Mouse (Mus musculus) myocyte (in vitro differentiated cells): ENCODE results near the gene Agfg2. TPM values are rescaled to one million over a fixed set of nuclear protein-coding genes. Genes with fewer than 3 reads are reported as not detected.

ENCODE experiments used
- H3K27me3 ChIP-seq: one replicate; pipeline ENCODE4 v1.6.1; 2011; ENCODE audit not compliant: control insufficient read depth, insufficient read depth, insufficient read length
- H3K36me3 ChIP-seq: one replicate; pipeline ENCODE4 v1.6.1; 2011; ENCODE audit not compliant: control insufficient read depth, insufficient read depth
- H3K4me2 ChIP-seq: one replicate; pipeline ENCODE4 v1.6.1; 2011; ENCODE audit warnings: low read depth, control low read depth
- H3K4me3 ChIP-seq: one replicate; pipeline ENCODE4 v1.5.1; 2011; ENCODE audit warnings: mild to moderate bottlenecking, control low read depth, moderate library complexity
- H3K79me2 ChIP-seq: one replicate; pipeline ENCODE4 v1.6.1; 2011; ENCODE audit not compliant: control insufficient read depth, insufficient read depth
- H3ac ChIP-seq: one replicate; pipeline ENCODE4 v1.6.1; 2011; ENCODE audit not compliant: control insufficient read depth, insufficient read length
- CEBPB ChIP-seq: IDR thresholded peaks from 2 replicates; pipeline ENCODE4 v1.6.1; 2011; ENCODE audit warnings: mild to moderate bottlenecking, moderate library complexity; ENCODE audit not compliant: poor library complexity, insufficient read depth, severe bottlenecking
- E2F4 ChIP-seq: IDR thresholded peaks from one replicate; pipeline ENCODE4 v1.6.1; 2011; ENCODE audit warnings: mild to moderate bottlenecking, control low read depth, moderate library complexity; ENCODE audit not compliant: insufficient read depth
- MAX ChIP-seq: IDR thresholded peaks from one replicate; pipeline ENCODE4 v1.6.1; 2011; ENCODE audit warnings: low read depth, mild to moderate bottlenecking, control low read depth
- MYOD1 ChIP-seq, 3 experiments: IDR thresholded peaks; one replicate each; pipeline ENCODE4 v1.6.1; 2011; ENCODE audit warnings: control low read depth in 2 of 3, low read depth in 2 of 3, mild to moderate bottlenecking in 2 of 3, moderate library complexity in 1 of 3; ENCODE audit not compliant: insufficient read length in 2 of 3, control insufficient read depth in 1 of 3
- MYOG ChIP-seq, 3 experiments: IDR thresholded peaks; one replicate each; pipeline ENCODE4 v1.6.1; 2011; ENCODE audit warnings: control low read depth in 2 of 3, low read depth in 2 of 3, mild to moderate bottlenecking in 2 of 3; ENCODE audit not compliant: insufficient read length in 2 of 3, control insufficient read depth in 1 of 3, insufficient read depth in 1 of 3
- POLR2A ChIP-seq: IDR thresholded peaks from one replicate; pipeline ENCODE4 v1.6.1; 2011; ENCODE audit warnings: low read depth, mild to moderate bottlenecking, control low read depth, moderate library complexity; ENCODE audit not compliant: insufficient read length
- POLR2AphosphoS2 ChIP-seq: IDR thresholded peaks from one replicate; pipeline ENCODE4 v1.6.1; 2011; ENCODE audit warnings: low read depth, control low read depth; ENCODE audit not compliant: insufficient read length
- REST ChIP-seq: IDR thresholded peaks from one replicate; pipeline ENCODE4 v1.6.1; 2011; ENCODE audit warnings: mild to moderate bottlenecking, control low read depth, moderate library complexity; ENCODE audit not compliant: insufficient read depth, insufficient read length
- SRF ChIP-seq: IDR thresholded peaks from one replicate; pipeline ENCODE4 v1.6.1; 2011; ENCODE audit warnings: low read depth; ENCODE audit not compliant: control insufficient read depth, insufficient read length
- TCF12 ChIP-seq: IDR thresholded peaks from one replicate; pipeline ENCODE4 v1.6.1; 2011; ENCODE audit warnings: mild to moderate bottlenecking, control low read depth; ENCODE audit not compliant: poor library complexity, insufficient read depth, severe bottlenecking
- TCF3 ChIP-seq: IDR thresholded peaks from one replicate; pipeline ENCODE4 v1.6.1; 2011; ENCODE audit warnings: low read depth, control low read depth; ENCODE audit not compliant: insufficient read length
- USF1 ChIP-seq: IDR thresholded peaks from one replicate; pipeline ENCODE4 v1.6.1; 2011; ENCODE audit warnings: low read depth, mild to moderate bottlenecking, control low read depth, moderate library complexity
- polyA plus RNA-seq: library from polyadenylated mRNA; unstranded; fragments of >200 nt; fragmentation: generic; extraction: Trizol; gene quantifications from one replicate; pipeline ENCODE4 v1.2.1, GENCODE M21; 2012; ENCODE audit warnings: missing spikeins

The Agfg2 gene
- polyA plus RNA-seq, 1 experiment: 8.7 TPM

DNA sequence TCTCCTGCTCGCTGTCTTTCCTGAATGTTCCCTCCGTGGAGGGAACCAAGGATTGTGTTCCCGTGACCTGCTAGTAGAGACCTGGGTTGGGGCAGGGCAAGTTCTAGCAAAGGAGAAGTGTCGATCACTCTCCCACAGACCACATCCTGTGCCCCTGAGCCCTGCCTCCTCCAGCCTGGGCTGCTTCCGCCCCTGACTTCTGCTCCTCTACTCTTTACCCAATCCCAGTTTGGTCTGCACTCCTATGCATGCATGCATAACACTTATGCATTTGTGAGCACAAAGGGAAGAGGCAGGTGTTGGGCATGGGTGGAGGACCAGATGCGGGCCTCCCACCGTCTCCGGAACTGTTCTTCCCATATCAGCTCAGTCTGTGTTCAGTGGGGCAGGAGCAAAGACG is 53.4 kb downstream of the Agfg2 start:
- no peak for TF ChIP-seq CEBPB
- peak; percentile 6 for TF ChIP-seq POLR2A
- TF ChIP-seq MYOD1 (IDR thresholded peaks at IDR 0.05; ENCODE audit: control insufficient read depth in 1 of 3, insufficient read length in 2 of 3, low read depth in 2 of 3): peak in 1 of 3 experiments; percentile 34
- peak overlapping the region; percentile 82 for H3K4me3 ChIP-seq
- H3K4me2 ChIP-seq: peak overlapping the region; percentile 99
- H3ac ChIP-seq: no peak overlapping the region
- H3K36me3 ChIP-seq: peaks cover 19% of the 10 kb centered on the region
- peaks cover 37% of the 10 kb centered on the region for H3K79me2 ChIP-seq
- no peaks in the 10 kb centered on the region for H3K27me3 ChIP-seq

- TF ChIP-seq MYOG (IDR thresholded peaks at IDR 0.05; ENCODE audit: control insufficient read depth in 1 of 3, insufficient read depth in 1 of 3, insufficient read length in 2 of 3, low read depth in 2 of 3) (peak in 1 of 3 experiments; percentile 27), SRF (no peak), USF1 (no peak), MYOD1 (IDR thresholded peaks at IDR 0.05; ENCODE audit: control insufficient read depth in 1 of 3, insufficient read length in 2 of 3, low read depth in 2 of 3) (peak in 2 of 3 experiments; percentile 77 to 83)
- H3ac ChIP-seq: no peak overlapping the region
- H3K36me3 ChIP-seq: peaks cover 18% of the 10 kb centered on the region
- H3K4me3 ChIP-seq: peak overlapping the region; percentile 82
- no peaks in the 10 kb centered on the region for H3K27me3 ChIP-seq
- H3K79me2 ChIP-seq: peaks cover 37% of the 10 kb centered on the region
- peak overlapping the region; percentile 99 for H3K4me2 ChIP-seq
Observed at GRCm38 (mm10) chr5:137630602-137631001, 53.9 kb downstream of the Agfg2 start.

DNA sequence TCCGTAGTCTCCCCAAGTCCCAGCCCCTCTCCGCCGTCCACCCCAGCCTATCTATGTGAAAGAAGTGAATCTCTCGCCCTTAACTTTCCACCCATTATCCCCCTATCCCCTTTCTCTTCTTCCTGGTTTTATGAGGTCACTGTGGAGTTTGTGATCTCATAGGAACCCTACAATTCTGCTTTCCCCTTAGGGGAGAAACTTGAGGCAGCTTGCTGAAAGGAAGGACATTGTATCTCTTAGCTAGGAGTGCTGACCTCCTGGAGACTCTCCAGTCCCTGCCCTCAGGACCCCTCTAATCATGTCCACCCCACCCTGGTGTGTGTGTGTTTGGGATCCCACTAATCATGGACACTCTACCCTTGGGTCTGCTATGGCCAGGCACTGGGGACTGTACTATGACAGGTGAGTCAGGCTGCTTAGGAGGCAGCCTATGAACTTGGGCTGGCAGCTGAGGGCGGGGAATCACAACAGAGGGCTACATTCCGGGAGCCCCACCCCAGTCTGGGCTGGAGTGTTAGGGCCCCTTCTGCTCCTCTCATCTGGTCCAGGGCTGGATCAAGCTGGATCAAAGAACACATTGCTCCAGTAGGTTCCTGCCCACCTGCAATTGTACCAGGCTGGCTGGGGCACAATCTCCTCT is 54.5 kb downstream of the Agfg2 start:
- Histone ChIP-seq H3K4me2 (peak overlapping the region; percentile 99), H3ac (peak overlapping the region; percentile 21), H3K36me3 (peaks cover 13% of the 10 kb centered on the region), H3K79me2 (peaks cover 37% of the 10 kb centered on the region), H3K4me3 (peak overlapping the region; percentile 82), H3K27me3 (no peaks in the 10 kb centered on the region)
- peak; percentile 10 for TF ChIP-seq POLR2AphosphoS2
- peak in 2 of 3 experiments; percentile 23 to 55 for TF ChIP-seq MYOD1 (IDR thresholded peaks at IDR 0.05; ENCODE audit: control insufficient read depth in 1 of 3, insufficient read length in 2 of 3, low read depth in 2 of 3)
- no peak for TF ChIP-seq USF1
- no peak for TF ChIP-seq TCF3
- TF ChIP-seq CEBPB: no peak
- no peak for TF ChIP-seq E2F4
- TF ChIP-seq SRF: no peak
- TF ChIP-seq MYOG (IDR thresholded peaks at IDR 0.05; ENCODE audit: control insufficient read depth in 1 of 3, insufficient read depth in 1 of 3, insufficient read length in 2 of 3, low read depth in 2 of 3): peak in 1 of 3 experiments; percentile 47
- no peak for TF ChIP-seq REST

- H3K27me3 ChIP-seq: no peaks in the 10 kb centered on the region
- peak overlapping the region; percentile 82 for H3K4me3 ChIP-seq
- TF ChIP-seq CEBPB (no peak), E2F4 (no peak), MAX (no peak), MYOG (IDR thresholded peaks at IDR 0.05; ENCODE audit: control insufficient read depth in 1 of 3, insufficient read depth in 1 of 3, insufficient read length in 2 of 3, low read depth in 2 of 3) (no peak), REST (no peak), USF1 (no peak), SRF (no peak), TCF12 (no peak), TCF3 (no peak), MYOD1 (IDR thresholded peaks at IDR 0.05; ENCODE audit: control insufficient read depth in 1 of 3, insufficient read length in 2 of 3, low read depth in 2 of 3) (no peak), POLR2AphosphoS2 (no peak), POLR2A (no peak)
- peak overlapping the region; percentile 21 for H3ac ChIP-seq
- peaks cover 13% of the 10 kb centered on the region for H3K36me3 ChIP-seq
- H3K4me2 ChIP-seq: peak overlapping the region; percentile 99
- H3K79me2 ChIP-seq: peaks cover 37% of the 10 kb centered on the region
Observed at GRCm38 (mm10) chr5:137629306-137629721, 55.2 kb downstream of the Agfg2 start.

GRCm38 (mm10) chr5:137628498-137629305 is 55.8 kb downstream of the Agfg2 start, which contains the start of the genes Fbxo24, Lrch4 and Gm20605:
Fbxo24 (minus strand) TSS chr5:137629002.
Lrch4 (plus strand) TSS chr5:137629121.
Gm20605 (plus strand) TSS chr5:137629175.
- Histone ChIP-seq H3ac (peak within 1 kb of the TSS; percentile 21), H3K4me3 (peak within 1 kb of the TSS; percentile 82), H3K27me3 (no peaks in the 10 kb centered on the region), H3K36me3 (peaks cover 8% of the 10 kb centered on the region), H3K4me2 (peak within 1 kb of the TSS; percentile 99), H3K79me2 (peaks cover 37% of the 10 kb centered on the region)
- TF ChIP-seq POLR2AphosphoS2 (peak; percentile 95), MYOG (IDR thresholded peaks at IDR 0.05; ENCODE audit: control insufficient read depth in 1 of 3, insufficient read depth in 1 of 3, insufficient read length in 2 of 3, low read depth in 2 of 3) (no peak), MYOD1 (IDR thresholded peaks at IDR 0.05; ENCODE audit: control insufficient read depth in 1 of 3, insufficient read length in 2 of 3, low read depth in 2 of 3) (peak in 2 of 3 experiments; percentile 64 to 80), TCF12 (no peak), TCF3 (no peak), E2F4 (no peak), POLR2A (peak; percentile 98), REST (no peak), MAX (no peak)
